22 mouse cellular contexts compared by ENCODE assay signal in genomic region chr1:191987481-191987769, GRCm38 (mm10). TPM values are rescaled to one million over a fixed set of nuclear protein-coding genes. Genes with fewer than 3 reads are reported as not detected.
DNase-seq lines count a peak whose midpoint lies in the region; ATAC-seq and TF ChIP-seq lines count a peak whose summit lies in the region.
"Had no signal": no experiment of that assay in that cellular context is flagged by ENCODE, and none has a peak within 500 bp of the region (broad histone marks: within the 10 kb centered on the region; RNA-seq: fewer than 3 reads in every experiment).

No protein-coding gene starts in this region.

- no peak overlapping the region for H3K27ac ChIP-seq in forebrain, embryonic 11.5 days (ENCODE audit: low read depth, low read length)
- H3K27ac ChIP-seq in forebrain, embryonic 10.5 days = no peak overlapping the region
- peak overlapping the region; percentile 62 for H3K27ac ChIP-seq in intestine, postnatal 0 days (ENCODE audit: low read depth, low read length)
- no peak overlapping the region for H3K27ac ChIP-seq in intestine, embryonic 16.5 days (ENCODE audit: low read length)
- H3K27ac ChIP-seq in thymus, adult 2 months (ENCODE audit: control insufficient read depth, insufficient read depth, low read length) = peak overlapping the region; percentile 48; the same call in 1 of the 2 replicates
- H3K27ac ChIP-seq: embryonic facial prominence, embryonic 10.5 days; embryonic facial prominence, embryonic 12.5 days; forebrain, embryonic 13.5 days; forebrain, embryonic 15.5 days had no signal

- no peaks in the 10 kb centered on the region for H3K4me1 ChIP-seq in forebrain, embryonic 11.5 days (replicated peaks; ENCODE audit: control insufficient read depth, insufficient read depth, low read length)
- H3K4me1 ChIP-seq in forebrain, embryonic 10.5 days = peaks cover 12% of the 10 kb centered on the region
- H3K4me1 ChIP-seq in intestine, postnatal 0 days (replicated peaks; ENCODE audit: control insufficient read depth, insufficient read depth, low read length) = peaks cover 2% of the 10 kb centered on the region
- peaks cover 7% of the 10 kb centered on the region; the same call in 1 of the 2 replicates for H3K4me1 ChIP-seq in intestine, embryonic 16.5 days (ENCODE audit: control insufficient read depth, insufficient read depth, low read length)
- H3K4me1 ChIP-seq in thymus, adult 2 months (replicated peaks; ENCODE audit: control insufficient read depth, insufficient read depth, low read length) = 0 out of 2 replicates have a peak, but pooled peaks cover 3% of the 10 kb centered on the region
- H3K4me1 ChIP-seq: embryonic facial prominence, embryonic 12.5 days had no signal

- H3K36me3 ChIP-seq in forebrain, embryonic 11.5 days (ENCODE audit: control insufficient read depth, insufficient read depth, low read length) = no peaks in the 10 kb centered on the region
- no peaks in the 10 kb centered on the region for H3K36me3 ChIP-seq in forebrain, embryonic 10.5 days (replicated peaks)
- H3K36me3 ChIP-seq in intestine, postnatal 0 days (ENCODE audit: control insufficient read depth, insufficient read depth) = no peaks in the 10 kb centered on the region
- H3K36me3 ChIP-seq in intestine, embryonic 16.5 days (ENCODE audit: control insufficient read depth, insufficient read depth, low read length) = no peaks in the 10 kb centered on the region
- no peaks in the 10 kb centered on the region for H3K36me3 ChIP-seq in thymus, adult 2 months (ENCODE audit: control insufficient read depth, insufficient read depth, low read length)
- H3K36me3 ChIP-seq: embryonic facial prominence, embryonic 10.5 days; embryonic facial prominence, embryonic 12.5 days; forebrain, embryonic 15.5 days had no signal

- H3K9ac ChIP-seq in forebrain, embryonic 11.5 days (ENCODE audit: low read length) = no peak overlapping the region
- no peak overlapping the region for H3K9ac ChIP-seq in intestine, postnatal 0 days (ENCODE audit: low read depth, low read length)
- no peak overlapping the region for H3K9ac ChIP-seq in intestine, embryonic 16.5 days (ENCODE audit: low read depth, low read length)
- H3K9ac ChIP-seq: embryonic facial prominence, embryonic 12.5 days; forebrain, embryonic 13.5 days; forebrain, embryonic 15.5 days; forebrain, postnatal 0 days had no signal

- H3K4me2 ChIP-seq in forebrain, embryonic 11.5 days (ENCODE audit: low read depth, low read length, severe bottlenecking) = no peak overlapping the region
- H3K4me2 ChIP-seq in intestine, postnatal 0 days (replicated peaks; ENCODE audit: low read depth) = no peak overlapping the region
- H3K4me2 ChIP-seq in intestine, embryonic 16.5 days (ENCODE audit: low read depth, low read length) = no peak overlapping the region
- H3K4me2 ChIP-seq: embryonic facial prominence, embryonic 12.5 days; forebrain, embryonic 13.5 days; forebrain, embryonic 15.5 days had no signal

- no peaks in the 10 kb centered on the region for H3K9me3 ChIP-seq in forebrain, embryonic 11.5 days (ENCODE audit: control insufficient read depth, low read length)
- no peaks in the 10 kb centered on the region for H3K9me3 ChIP-seq in forebrain, embryonic 10.5 days
- H3K9me3 ChIP-seq in intestine, postnatal 0 days (ENCODE audit: control insufficient read depth) = no peaks in the 10 kb centered on the region
- H3K9me3 ChIP-seq in intestine, embryonic 16.5 days (ENCODE audit: control insufficient read depth, low read length) = no peaks in the 10 kb centered on the region
- H3K9me3 ChIP-seq: embryonic facial prominence, embryonic 10.5 days; embryonic facial prominence, embryonic 12.5 days; forebrain, embryonic 13.5 days; forebrain, embryonic 15.5 days had no signal

- no peak for TF ChIP-seq POLR2A in thymus, adult 2 months (IDR thresholded peaks at IDR 0.05; ENCODE audit: control insufficient read depth, extremely low read depth, insufficient read depth, low read length, poor library complexity)

- DNase-seq in forebrain, embryonic 11.5 days (ENCODE audit: low spot score) = peak; percentile 36
- DNase-seq in forebrain, embryonic 10.5 days (ENCODE audit: extremely low spot score, low spot score) = no peak
- no peak for DNase-seq in thymus, adult 2 months
- no peak for DNase-seq in thymus, postnatal 14 days
- no peak for DNase-seq in c-Kit-positive CD71-positive TER-119-positive erythroid progenitor cells, embryonic 14.5 days (ENCODE audit: low spot score)
- DNase-seq: adrenal gland, adult 2 months; adrenal gland, postnatal 10 days; adrenal gland, postnatal 25 days; B cell, adult 2 months; cerebellum, adult 11-12 months; cerebellum, adult 2 months; cerebellum, adult 9-10 months; cerebellum, postnatal 10 days; cerebellum, postnatal 25 days; forebrain, postnatal 0 days had no signal

- TF ChIP-seq CTCF in intestine, postnatal 0 days (IDR thresholded peaks at IDR 0.05; ENCODE audit: low read depth) = no peak
- no peak for TF ChIP-seq CTCF in thymus, adult 2 months (IDR thresholded peaks at IDR 0.05; ENCODE audit: borderline replicate concordance, control insufficient read depth, extremely low read depth, insufficient read depth, low read length, poor library complexity)

- WGBS in forebrain, embryonic 11.5 days = 55% methylated on average over 5 of the region's 5 CpGs
- WGBS in forebrain, embryonic 10.5 days = 62% methylated on average over 5 of the region's 5 CpGs
- 58% methylated on average over 5 of the region's 5 CpGs for WGBS in intestine, postnatal 0 days
- WGBS in intestine, embryonic 16.5 days = 56% methylated on average over 5 of the region's 5 CpGs
- WGBS in thymus, adult 2 months = 82% methylated on average over 5 of the region's 5 CpGs

- H3K27me3 ChIP-seq in forebrain, embryonic 11.5 days (ENCODE audit: control insufficient read depth, insufficient read depth, low read length) = no peaks in the 10 kb centered on the region
- peaks cover 23% of the 10 kb centered on the region; the same call in 1 of the 2 replicates for H3K27me3 ChIP-seq in forebrain, embryonic 10.5 days (ENCODE audit: poor library complexity, severe bottlenecking)
- no peaks in the 10 kb centered on the region for H3K27me3 ChIP-seq in intestine, postnatal 0 days (replicated peaks; ENCODE audit: control insufficient read depth, insufficient read depth, low read length)
- H3K27me3 ChIP-seq in intestine, embryonic 16.5 days (replicated peaks; ENCODE audit: control insufficient read depth, insufficient read depth, low read length) = no peaks in the 10 kb centered on the region
- no peaks in the 10 kb centered on the region for H3K27me3 ChIP-seq in thymus, adult 2 months (ENCODE audit: control insufficient read depth, insufficient read depth, low read length)
- H3K27me3 ChIP-seq: forebrain, embryonic 13.5 days; forebrain, embryonic 15.5 days had no signal

- ATAC-seq in forebrain, embryonic 11.5 days (replicated peaks; ENCODE audit: low FRiP score) = no peak
- no peak for ATAC-seq in intestine, postnatal 0 days
- no peak for ATAC-seq in intestine, embryonic 16.5 days
- ATAC-seq: CD4-positive, CD25-positive, alpha-beta regulatory T cell, adult 4 months; forebrain, embryonic 13.5 days; forebrain, embryonic 15.5 days; forebrain, postnatal 0 days had no signal

- H3K4me3 ChIP-seq in forebrain, embryonic 11.5 days (ENCODE audit: low read depth, low read length) = no peak overlapping the region
- H3K4me3 ChIP-seq in forebrain, embryonic 10.5 days = no peak overlapping the region
- H3K4me3 ChIP-seq in intestine, postnatal 0 days (ENCODE audit: low read depth, low read length) = no peak overlapping the region
- no peak overlapping the region for H3K4me3 ChIP-seq in intestine, embryonic 16.5 days (ENCODE audit: low read length)
- no peak overlapping the region for H3K4me3 ChIP-seq in thymus, adult 2 months (ENCODE audit: control insufficient read depth, insufficient read depth, low read length)
- H3K4me3 ChIP-seq: embryonic facial prominence, embryonic 10.5 days; embryonic facial prominence, embryonic 12.5 days; forebrain, embryonic 13.5 days; forebrain, embryonic 15.5 days had no signal

RNA-seq across cellular contexts. Expression of gene Rd3, which starts 10.3 kb away (rescaled TPM):
- 0.92 and 1.6 TPM in 2 replicates for polyA plus RNA-seq in forebrain, embryonic 11.5 days (2014; fragmentation: Nextera tagmentation; extraction: Ambion mirVana)
- polyA plus RNA-seq in forebrain, embryonic 10.5 days (2016; fragmentation: Nextera tagmentation; extraction: Ambion mirVana) = 0.15 and 0.38 TPM in 2 replicates
- 0.08 and 0.10 TPM in 2 replicates for polyA plus RNA-seq in intestine, postnatal 0 days (2015; fragmentation: Nextera tagmentation; extraction: Ambion mirVana)
- 0.31 and 0.42 TPM in 2 replicates for polyA plus RNA-seq in intestine, embryonic 16.5 days (2015; fragmentation: Nextera tagmentation; extraction: Ambion mirVana)
- 0.71 and 1.5 TPM in 2 replicates for polyA plus RNA-seq in thymus, adult 2 months (2012; rRNA removed)

Comparison
In these comparisons a context has a peak if more than half of its experiments do, and no peak if none do; other contexts are left out.
1. H3K27ac ChIP-seq: peak in intestine, postnatal 0 days (single experiment) and thymus, adult 2 months (single experiment); none in forebrain, embryonic 11.5 days (single experiment), forebrain, embryonic 10.5 days (single experiment) and intestine, embryonic 16.5 days (single experiment).